Mouse (Mus musculus) olfactory bulb, adult 2 months (tissue): ENCODE measurements at regions not wholly inside any gene's neighbourhood (a gene's known extent, or its start where the extent isn't known, plus 50 kb on each side); places are given as distances from the start of the nearest gene placed in this dataset.

Experiments
- CTCF ChIP-seq: fragments of 200-500 bp; IDR thresholded peaks from 2 replicates; pipeline ENCODE4 v1.5.1; 2012; ENCODE audit warnings: low read depth, mild to moderate bottlenecking, low read length, moderate library complexity; ENCODE audit not compliant: insufficient read depth
- POLR2A ChIP-seq: fragments of 200-500 bp; IDR thresholded peaks from 2 replicates; pipeline ENCODE4 v1.6.1; 2012; ENCODE audit warnings: mild to moderate bottlenecking, low read depth, low read length, moderate library complexity; ENCODE audit not compliant: insufficient read depth

DNA sequence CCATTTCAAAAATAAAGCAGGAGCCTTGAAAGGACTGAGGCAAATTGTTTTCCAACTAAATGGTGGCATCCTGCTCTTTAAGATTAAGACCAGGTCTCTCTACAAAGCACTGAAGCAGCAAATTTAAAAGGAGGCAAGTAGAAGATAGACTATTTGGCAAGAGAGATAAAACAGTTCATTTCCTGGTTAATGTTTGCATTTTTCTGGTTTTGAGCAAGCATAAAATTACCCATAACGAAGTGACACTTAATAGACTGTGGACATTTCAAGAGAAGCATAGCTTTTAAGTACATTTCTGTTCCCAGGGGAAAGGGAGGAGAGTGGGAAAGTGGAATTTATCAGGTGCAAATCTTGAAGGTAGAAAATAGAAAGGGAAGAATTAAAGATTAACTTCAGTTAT, 1035.8 kb upstream of the Fbxo33 start:
- TF ChIP-seq CTCF: no peak
- no peak for TF ChIP-seq POLR2A
